Mouse (Mus musculus): ENCODE results near the gene Treh. TPM values are rescaled to one million over a fixed set of nuclear protein-coding genes. Genes with fewer than 3 reads are reported as not detected.
A peak's percentile ranks its signal among the peaks of the same experiment; 100 is the strongest.

The Treh gene
- polyA plus RNA-seq, 1 experiment from 2014 or later = not detected

DNA sequence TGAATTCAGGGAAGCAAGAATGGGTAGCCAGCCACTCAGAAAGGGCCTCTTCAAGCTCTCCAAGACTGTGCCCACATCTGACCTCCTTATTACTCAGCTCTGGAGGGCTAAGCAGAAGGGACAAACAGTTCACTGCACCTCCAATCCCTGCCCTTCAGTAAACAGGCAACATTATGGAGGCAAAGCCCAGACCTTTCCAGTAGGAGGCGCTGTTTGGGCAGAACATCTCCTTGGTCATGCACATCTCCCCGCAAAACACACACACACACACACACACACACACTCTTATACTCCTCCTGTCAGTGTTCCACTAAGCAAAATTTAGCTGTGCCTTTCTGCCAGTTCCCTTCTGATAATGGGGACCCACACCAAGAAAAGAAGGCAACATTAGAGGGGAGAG lies 36.6 kb downstream of the Treh start:
- H3K36me3 ChIP-seq = peaks cover 94% of the 10 kb centered on the region
- peaks cover 27% of the 10 kb centered on the region for H3K27me3 ChIP-seq (ENCODE audit: low read depth, poor library complexity, severe bottlenecking)
- peaks cover 26% of the 10 kb centered on the region for H3K4me1 ChIP-seq
- no peak overlapping the region for H3K4me3 ChIP-seq
- no peak overlapping the region for H3K27ac ChIP-seq (replicated peaks)
- 46% methylated on average over 2 of the region's 2 CpGs for WGBS
- H3K9me3 ChIP-seq (replicated peaks) = no peaks in the 10 kb centered on the region
- peak; percentile 55 for DNase-seq (ENCODE audit: low spot score)

DNA sequence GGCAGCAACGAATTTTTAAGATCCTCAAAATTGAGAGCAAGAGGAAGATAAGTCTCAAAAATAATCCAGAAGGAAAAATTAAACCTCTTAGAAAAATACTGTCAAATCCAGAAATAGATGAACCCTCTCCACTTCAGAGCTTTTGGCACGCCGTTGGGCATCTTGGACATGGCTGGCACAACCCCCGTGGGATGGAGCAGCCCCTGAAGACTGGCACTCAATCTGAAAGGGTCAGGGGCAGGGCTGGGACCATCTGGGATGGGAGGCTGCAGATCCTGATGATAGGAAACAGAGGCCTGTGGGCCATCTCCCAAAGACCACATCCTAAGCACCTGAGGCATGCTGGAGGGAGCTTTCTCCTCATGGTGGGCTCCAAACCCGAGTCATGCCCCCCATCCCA lies 37.2 kb downstream of the Treh start:
- Histone ChIP-seq H3K4me3 (no peak overlapping the region), H3K27me3 (ENCODE audit: low read depth, poor library complexity, severe bottlenecking) (peaks cover 27% of the 10 kb centered on the region), H3K27ac (replicated peaks) (no peak overlapping the region), H3K4me1 (peaks cover 26% of the 10 kb centered on the region), H3K9me3 (replicated peaks) (no peaks in the 10 kb centered on the region), H3K36me3 (peaks cover 94% of the 10 kb centered on the region)
- WGBS = 92% methylated on average over 5 of the region's 5 CpGs
- no peak for DNase-seq (ENCODE audit: low spot score)

DNA sequence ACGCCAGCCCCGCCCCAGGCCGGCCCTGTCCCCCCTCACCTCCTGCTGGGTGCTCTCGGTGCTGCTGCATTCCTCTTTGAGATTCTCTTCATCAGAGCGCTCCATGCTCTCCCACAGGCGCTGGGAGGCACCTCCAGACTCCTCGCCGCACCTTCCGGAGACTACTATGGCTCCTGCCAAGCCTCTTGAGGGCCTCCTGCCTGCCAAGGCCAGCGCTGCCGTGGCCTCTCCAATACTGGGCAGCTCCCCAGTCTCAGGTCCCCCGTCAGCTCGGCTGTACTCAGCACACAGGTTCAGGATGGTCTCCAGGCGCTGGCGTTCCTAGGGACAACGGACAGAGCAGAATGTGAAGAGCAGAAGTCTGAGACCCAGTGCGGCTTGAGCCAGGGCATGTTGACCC lies 38.6 kb downstream of the Treh start:
- 70% methylated on average over 17 of the region's 17 CpGs for WGBS
- no peaks in the 10 kb centered on the region for H3K9me3 ChIP-seq (replicated peaks)
- peaks cover 94% of the 10 kb centered on the region for H3K36me3 ChIP-seq
- no peak overlapping the region for H3K27ac ChIP-seq (replicated peaks)
- DNase-seq (ENCODE audit: low spot score) = no peak
- H3K27me3 ChIP-seq (ENCODE audit: low read depth, poor library complexity, severe bottlenecking) = peaks cover 27% of the 10 kb centered on the region
- H3K4me3 ChIP-seq = no peak overlapping the region
- peaks cover 26% of the 10 kb centered on the region for H3K4me1 ChIP-seq

- H3K36me3 ChIP-seq = peaks cover 94% of the 10 kb centered on the region
- WGBS = 93% methylated on average over 6 of the region's 6 CpGs
- no peak for DNase-seq (ENCODE audit: low spot score)
- peaks cover 13% of the 10 kb centered on the region for H3K27me3 ChIP-seq (ENCODE audit: low read depth, poor library complexity, severe bottlenecking)
- H3K4me1 ChIP-seq = peaks cover 28% of the 10 kb centered on the region
- no peaks in the 10 kb centered on the region for H3K9me3 ChIP-seq (replicated peaks)
- H3K4me3 ChIP-seq = no peak overlapping the region
- no peak overlapping the region for H3K27ac ChIP-seq (replicated peaks)
These were observed 40.0 kb downstream of the Treh start for GRCm38 (mm10) chr9:44713080-44713479.

DNA sequence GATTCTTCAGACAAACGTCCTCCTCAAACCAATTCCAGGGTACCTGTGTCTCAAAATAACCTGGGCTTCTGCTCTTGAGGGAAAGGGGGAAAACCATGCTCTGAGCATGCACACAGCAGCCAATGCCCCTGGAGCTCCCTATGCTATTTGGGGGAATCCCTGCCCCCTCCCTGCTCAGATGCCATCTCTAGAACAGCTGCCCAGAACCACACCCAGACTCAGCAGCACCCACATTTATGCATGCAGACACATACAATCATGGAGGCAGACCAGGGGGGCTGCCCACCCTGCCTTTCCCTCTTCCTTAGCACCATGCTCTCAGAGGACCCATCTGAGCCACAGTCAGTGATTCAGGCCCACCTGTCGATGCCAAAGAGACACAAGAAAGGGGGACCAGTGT lies 40.5 kb downstream of the Treh start:
- Histone ChIP-seq H3K27me3 (ENCODE audit: low read depth, poor library complexity, severe bottlenecking) (peaks cover 9% of the 10 kb centered on the region; the same call in 1 of the 2 replicates), H3K4me1 (peaks cover 25% of the 10 kb centered on the region), H3K36me3 (peaks cover 93% of the 10 kb centered on the region), H3K27ac (replicated peaks) (no peak overlapping the region), H3K9me3 (replicated peaks) (no peaks in the 10 kb centered on the region), H3K4me3 (no peak overlapping the region)
- WGBS = 80% methylated on average over 2 of the region's 2 CpGs
- no peak for DNase-seq (ENCODE audit: low spot score)

- DNase-seq (ENCODE audit: low spot score) = no peak
- Histone ChIP-seq H3K4me3 (no peak overlapping the region), H3K36me3 (peaks cover 83% of the 10 kb centered on the region), H3K27me3 (ENCODE audit: low read depth, poor library complexity, severe bottlenecking) (no peaks in the 10 kb centered on the region), H3K27ac (replicated peaks) (no peak overlapping the region), H3K4me1 (peaks cover 22% of the 10 kb centered on the region), H3K9me3 (replicated peaks) (no peaks in the 10 kb centered on the region)
- 91% methylated on average over 17 of the region's 17 CpGs for WGBS
These were observed 42.1 kb downstream of the Treh start for GRCm38 (mm10) chr9:44715109-44715508.

DNA sequence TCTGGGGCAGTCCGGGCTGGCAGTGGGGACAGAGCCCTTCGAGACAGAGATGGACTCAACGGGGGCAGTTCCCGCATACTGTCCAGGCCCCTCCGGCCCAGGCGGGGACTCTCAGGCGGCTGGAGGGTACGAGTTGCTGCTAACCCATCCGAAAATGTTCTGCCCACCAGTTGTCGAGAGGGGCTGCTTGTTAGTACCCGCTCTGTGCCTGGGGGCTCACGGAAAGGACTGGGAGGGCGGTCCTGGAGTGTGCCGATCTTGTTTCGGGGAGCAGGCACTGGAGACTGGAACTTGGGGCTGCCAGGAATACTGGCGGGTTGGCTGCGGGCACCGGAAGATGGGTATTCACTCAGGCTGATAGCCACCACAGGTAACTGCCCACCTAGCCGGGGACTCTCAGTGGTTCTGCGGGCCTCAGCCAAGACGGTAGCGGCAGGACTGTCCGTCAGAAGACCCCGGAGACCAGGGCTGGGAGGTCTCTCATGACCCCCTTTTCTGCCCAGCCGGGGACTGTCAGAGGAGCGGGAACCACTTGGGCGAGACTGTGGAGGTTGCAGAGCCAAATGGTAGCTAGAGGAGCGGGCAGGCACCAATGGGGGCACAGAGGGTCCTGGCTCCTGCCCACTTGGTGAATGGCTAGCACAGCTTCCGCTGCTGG lies 42.8 kb downstream of the Treh start:
- no peak overlapping the region for H3K4me3 ChIP-seq
- H3K27ac ChIP-seq (replicated peaks) = no peak overlapping the region
- WGBS = 93% methylated on average over 29 of the region's 29 CpGs
- H3K36me3 ChIP-seq = peaks cover 76% of the 10 kb centered on the region
- peaks cover 29% of the 10 kb centered on the region for H3K4me1 ChIP-seq
- no peak for DNase-seq (ENCODE audit: low spot score)
- H3K27me3 ChIP-seq (ENCODE audit: low read depth, poor library complexity, severe bottlenecking) = no peaks in the 10 kb centered on the region
- H3K9me3 ChIP-seq (replicated peaks) = no peaks in the 10 kb centered on the region

- H3K4me3 ChIP-seq = no peak overlapping the region
- H3K9me3 ChIP-seq (replicated peaks) = no peaks in the 10 kb centered on the region
- WGBS = 90% methylated on average over 6 of the region's 6 CpGs
- no peaks in the 10 kb centered on the region for H3K27me3 ChIP-seq (ENCODE audit: low read depth, poor library complexity, severe bottlenecking)
- peaks cover 62% of the 10 kb centered on the region for H3K36me3 ChIP-seq
- no peak for DNase-seq (ENCODE audit: low spot score)
- no peak overlapping the region; the same call in 1 of the 2 replicates for H3K27ac ChIP-seq (replicated peaks)
- peaks cover 42% of the 10 kb centered on the region for H3K4me1 ChIP-seq
These were observed 44.2 kb downstream of the Treh start for GRCm38 (mm10) chr9:44716997-44717821.

DNA sequence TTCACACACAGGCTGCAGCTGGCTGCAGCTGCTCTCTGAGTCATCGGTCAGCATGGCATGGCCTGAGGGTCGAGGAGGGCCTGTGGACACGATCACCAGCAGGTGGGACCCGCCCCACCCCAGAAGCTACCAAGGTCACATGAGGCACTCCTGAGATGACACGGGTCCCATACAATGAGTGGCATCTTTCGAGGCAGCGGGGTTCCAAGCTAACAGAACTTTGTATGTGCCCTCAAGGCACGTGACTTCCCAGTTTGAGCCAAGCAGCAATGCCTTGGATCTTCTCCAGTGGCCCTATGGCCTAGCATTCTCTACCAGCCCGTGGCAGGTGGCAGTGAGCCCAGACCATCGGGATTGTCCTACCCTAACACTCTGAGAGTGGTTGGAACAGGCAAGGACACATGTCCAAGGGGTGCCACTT lies 44.8 kb downstream of the Treh start:
- Histone ChIP-seq H3K4me1 (peaks cover 48% of the 10 kb centered on the region), H3K27ac (replicated peaks) (no peak overlapping the region; the same call in 1 of the 2 replicates), H3K9me3 (replicated peaks) (no peaks in the 10 kb centered on the region), H3K27me3 (ENCODE audit: low read depth, poor library complexity, severe bottlenecking) (no peaks in the 10 kb centered on the region), H3K4me3 (no peak overlapping the region), H3K36me3 (peaks cover 56% of the 10 kb centered on the region)
- no peak for DNase-seq (ENCODE audit: low spot score)
- 86% methylated on average over 10 of the region's 10 CpGs for WGBS

DNA sequence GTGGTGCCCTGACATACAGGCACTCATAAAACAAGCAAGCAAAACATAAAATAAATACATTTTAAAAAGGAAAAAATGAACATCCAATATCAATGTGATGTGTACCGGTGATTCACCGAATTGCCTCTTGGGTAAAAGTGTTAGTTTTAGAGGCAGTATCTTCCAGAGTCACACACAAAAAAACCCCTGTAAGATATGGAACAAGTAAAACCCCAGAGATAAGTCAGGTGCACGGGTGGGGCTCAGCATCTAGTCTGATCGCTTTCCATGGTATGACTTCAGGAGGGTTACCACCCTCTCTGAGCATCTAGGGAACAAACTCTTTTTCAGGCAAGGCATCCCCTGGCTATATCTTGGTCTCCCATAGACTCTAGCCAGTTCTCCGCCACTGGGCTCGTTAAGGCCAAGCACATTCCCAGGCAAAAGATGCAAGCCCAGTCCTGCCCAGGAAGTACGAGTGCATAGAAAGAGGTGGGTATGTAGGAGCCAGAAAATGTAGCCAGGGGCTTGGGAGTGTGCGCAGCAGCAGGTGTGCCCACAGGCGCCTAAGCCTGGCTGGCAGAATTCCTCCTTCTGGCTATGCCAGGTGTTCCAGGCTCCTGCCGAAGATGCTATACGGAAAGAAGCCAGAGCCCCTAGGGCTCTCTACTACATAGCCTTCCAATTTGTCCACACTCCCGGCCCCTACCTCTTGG lies 46.1 kb downstream of the Treh start:
- no peak overlapping the region for H3K27ac ChIP-seq (replicated peaks)
- peaks cover 60% of the 10 kb centered on the region for H3K4me1 ChIP-seq
- 90% methylated on average over 12 of the region's 12 CpGs for WGBS
- no peak for DNase-seq (ENCODE audit: low spot score)
- no peaks in the 10 kb centered on the region for H3K27me3 ChIP-seq (ENCODE audit: low read depth, poor library complexity, severe bottlenecking)
- no peaks in the 10 kb centered on the region for H3K9me3 ChIP-seq (replicated peaks)
- H3K4me3 ChIP-seq = peak overlapping the region; percentile 74; the same call in 1 of the 2 replicates
- peaks cover 44% of the 10 kb centered on the region for H3K36me3 ChIP-seq

GRCm38 (mm10) chr9:44719632-44720357 lies 46.8 kb downstream of the Treh start:
- Histone ChIP-seq H3K27me3 (ENCODE audit: low read depth, poor library complexity, severe bottlenecking) (no peaks in the 10 kb centered on the region), H3K27ac (replicated peaks) (peak overlapping the region; percentile 93), H3K9me3 (replicated peaks) (no peaks in the 10 kb centered on the region), H3K4me1 (peaks cover 67% of the 10 kb centered on the region), H3K36me3 (peaks cover 37% of the 10 kb centered on the region), H3K4me3 (peak overlapping the region; percentile 74)
- WGBS = 90% methylated on average over 8 of the region's 8 CpGs
- DNase-seq (ENCODE audit: low spot score) = no peak

Measured in midbrain, embryonic 10.5 days (tissue).